9 mouse cellular contexts compared by ENCODE assay signal in the genomic region with DNA sequence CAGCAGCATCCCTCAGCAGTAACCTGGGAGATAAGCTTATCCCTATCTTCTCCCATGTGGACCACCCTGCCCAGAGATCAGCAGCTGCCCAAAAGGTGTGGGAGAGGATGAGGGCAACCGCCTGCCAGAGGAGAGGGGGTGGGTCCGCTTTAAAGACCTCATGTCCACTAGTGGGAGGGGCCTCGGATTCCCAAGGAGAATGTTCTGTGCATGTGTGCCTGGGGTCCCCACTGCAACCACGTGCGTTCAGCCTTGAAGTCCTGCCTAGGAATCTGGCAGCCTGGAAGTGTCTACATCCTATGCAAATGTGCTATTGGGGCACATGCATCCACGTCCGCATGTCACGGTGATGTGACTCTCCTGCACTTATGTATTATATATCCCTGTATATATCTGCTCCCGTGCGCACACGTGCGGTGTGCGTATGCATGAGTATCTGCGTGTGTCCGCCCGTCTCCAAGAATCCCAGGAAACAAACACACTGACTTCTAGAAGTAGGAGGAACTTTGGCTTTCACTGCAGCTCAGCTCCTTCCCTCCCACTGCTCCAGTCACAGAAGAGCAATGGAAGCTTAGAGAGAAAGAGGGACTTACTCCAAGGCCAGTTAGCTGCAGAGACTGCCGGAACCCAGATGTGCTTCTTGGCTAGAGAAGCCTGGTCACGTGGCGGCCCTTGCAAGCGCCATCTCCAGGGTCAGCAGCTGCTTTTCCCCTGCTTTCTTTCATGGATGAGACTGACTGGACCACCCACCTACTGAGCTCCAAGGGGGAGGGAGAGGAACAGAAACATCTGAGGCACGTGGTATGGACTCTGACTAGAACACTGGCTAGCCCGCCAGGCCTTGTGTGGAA. TPM values are rescaled to one million over a fixed set of nuclear protein-coding genes. Genes with fewer than 3 reads are reported as not detected.
DNase-seq lines count a peak whose midpoint lies in the region; ATAC-seq and TF ChIP-seq lines count a peak whose summit lies in the region.
"Had no signal": no experiment of that assay in that cellular context is flagged by ENCODE, and none has a peak within 500 bp of the region (broad histone marks: within the 10 kb centered on the region; RNA-seq: fewer than 3 reads in every experiment).

No protein-coding gene starts in this region.

- 75% methylated on average over 22 of the region's 22 CpGs for WGBS in kidney, adult 2 months
- 37% methylated on average over 22 of the region's 22 CpGs for WGBS in lung, embryonic 15.5 days

- peaks cover 40% of the 10 kb centered on the region for H3K4me1 ChIP-seq in E14TG2a.4 (replicated peaks; ENCODE audit: low read depth, low read length)
- H3K4me1 ChIP-seq in kidney, adult 2 months (ENCODE audit: control insufficient read depth, insufficient read depth, low read length): no peaks in the 10 kb centered on the region
- H3K4me1 ChIP-seq in lung, embryonic 15.5 days: peaks cover 23% of the 10 kb centered on the region

- H3K4me3 ChIP-seq in E14TG2a.4 (replicated peaks; ENCODE audit: low read length): peak overlapping the region; percentile 37
- no peak overlapping the region for H3K4me3 ChIP-seq in kidney, adult 2 months (ENCODE audit: insufficient read depth, low read depth, low read length)
- no peak overlapping the region for H3K4me3 ChIP-seq in lung, embryonic 15.5 days

- H3K4me2 ChIP-seq in lung, embryonic 15.5 days: peak overlapping the region; percentile 32; the same call in 1 of the 2 replicates

- no peak overlapping the region for H3K9ac ChIP-seq in lung, embryonic 15.5 days

- H3K27me3 ChIP-seq in E14TG2a.4 (ENCODE audit: insufficient read depth, low read length): peaks cover 35% of the 10 kb centered on the region
- H3K27me3 ChIP-seq in kidney, adult 2 months (replicated peaks; ENCODE audit: control insufficient read depth, insufficient read depth, low read length): no peaks in the 10 kb centered on the region
- H3K27me3 ChIP-seq in lung, embryonic 15.5 days: no peaks in the 10 kb centered on the region
- H3K27me3 ChIP-seq: Patski had no signal

- TF ChIP-seq POLR2A in kidney, adult 2 months (IDR thresholded peaks at IDR 0.05; ENCODE audit: low read depth, low read length): no peak

- no peak for TF ChIP-seq CTCF in E14TG2a.4 (conservative IDR thresholded peaks at IDR 0.05; ENCODE audit: low read length)
- no peak for TF ChIP-seq CTCF in kidney, adult 2 months (conservative IDR thresholded peaks at IDR 0.05; ENCODE audit: insufficient read depth, insufficient read length, low read depth, low read length)

- no peaks in the 10 kb centered on the region for H3K9me3 ChIP-seq in E14TG2a.4 (ENCODE audit: low read length)
- no peaks in the 10 kb centered on the region for H3K9me3 ChIP-seq in lung, embryonic 15.5 days

- H3K27ac ChIP-seq in kidney, adult 2 months (ENCODE audit: insufficient read depth, low read depth, low read length): no peak overlapping the region; the same call in 1 of the 2 replicates
- peak overlapping the region; percentile 89 for H3K27ac ChIP-seq in lung, embryonic 15.5 days

- DNase-seq in embryo, embryonic 9.5 days (ENCODE audit: extremely low spot score): peak; percentile 55
- peak; percentile 81 for DNase-seq in heart, adult 8-10 months (ENCODE audit: low spot score)
- peak; percentile 54 for DNase-seq in kidney, adult 2 months
- peak; percentile 91 for DNase-seq in retina, postnatal 1 day
- no peak for DNase-seq in T-cell, adult 2 months (ENCODE audit: low spot score)
- no peak for DNase-seq in cerebellum, postnatal 36 days

- peak; percentile 92 for ATAC-seq in lung, embryonic 15.5 days (ENCODE audit: borderline replicate concordance, extremely low read depth, low FRiP score, low TSS enrichment)
- ATAC-seq: Patski had no signal

- H3K36me3 ChIP-seq in E14TG2a.4 (ENCODE audit: insufficient read depth, low read length): no peaks in the 10 kb centered on the region
- H3K36me3 ChIP-seq in kidney, adult 2 months (ENCODE audit: control insufficient read depth, insufficient read depth, low read length): no peaks in the 10 kb centered on the region
- no peaks in the 10 kb centered on the region for H3K36me3 ChIP-seq in lung, embryonic 15.5 days

RNA-seq across cellular contexts. Expression of gene Cplx2, which starts 39.1 kb away (rescaled TPM):
- 1 to 10 TPM; 2.0 to 3.0 (median 2.5) TPM for total RNA-seq in heart, adult 8-10 months (2022)
- polyA plus RNA-seq in kidney, adult 2 months (2012; rRNA removed): 11.8 and 15.5 TPM in 2 replicates
- 5.4 and 5.6 TPM in 2 replicates for polyA plus RNA-seq in lung, embryonic 15.5 days (2015; fragmentation: Nextera tagmentation; extraction: Ambion mirVana)

Comparison
In these comparisons a context has a peak if more than half of its experiments do, and no peak if none do; other contexts are left out.
1. DNase-seq: peak in embryo, embryonic 9.5 days (single experiment), heart, adult 8-10 months (single experiment), kidney, adult 2 months (single experiment) and retina, postnatal 1 day (single experiment); none in T-cell, adult 2 months (single experiment) and cerebellum, postnatal 36 days (0 of 2).